Mouse (Mus musculus): ENCODE results near the gene Magea10. TPM values are rescaled to one million over a fixed set of nuclear protein-coding genes. Genes with fewer than 3 reads are reported as not detected.

The Magea10 gene
- not detected in 2 replicates for polyA plus RNA-seq (2015; fragmentation: Nextera tagmentation; extraction: Ambion mirVana)

GRCm38 (mm10) chrX:72386758-72387157 lies at the start of gene Magea10:
Magea10 (minus strand) TSS chrX:72386858.
- WGBS, result 90% methylated on average over 6 of the region's 6 CpGs
- no peak for ATAC-seq
- H3K4me3 ChIP-seq (replicated peaks; ENCODE audit: low read length), result no peak within 1 kb of the TSS
- H3K4me1 ChIP-seq (replicated peaks; ENCODE audit: control insufficient read depth, insufficient read depth, low read length), result no peaks in the 10 kb centered on the region
- H3K27me3 ChIP-seq (replicated peaks; ENCODE audit: control insufficient read depth, insufficient read depth, low read length), result no peaks in the 10 kb centered on the region
- H3K9me3 ChIP-seq (ENCODE audit: control insufficient read depth, low read length), result no peaks in the 10 kb centered on the region
- H3K9ac ChIP-seq (replicated peaks; ENCODE audit: low read depth, low read length), result no peak within 1 kb of the TSS
- H3K4me2 ChIP-seq (ENCODE audit: low read length), result no peak within 1 kb of the TSS
- H3K27ac ChIP-seq (ENCODE audit: low read length), result no peak within 1 kb of the TSS
- no peaks in the 10 kb centered on the region for H3K36me3 ChIP-seq (ENCODE audit: control insufficient read depth, insufficient read depth)

- H3K36me3 ChIP-seq (ENCODE audit: control insufficient read depth, insufficient read depth), result no peaks in the 10 kb centered on the region
- H3K4me3 ChIP-seq (replicated peaks; ENCODE audit: low read length), result no peak overlapping the region
- H3K4me1 ChIP-seq (replicated peaks; ENCODE audit: control insufficient read depth, insufficient read depth, low read length), result no peaks in the 10 kb centered on the region
- H3K4me2 ChIP-seq (ENCODE audit: low read length), result no peak overlapping the region
- ATAC-seq, result no peak
- H3K27me3 ChIP-seq (replicated peaks; ENCODE audit: control insufficient read depth, insufficient read depth, low read length), result no peaks in the 10 kb centered on the region
- H3K9me3 ChIP-seq (ENCODE audit: control insufficient read depth, low read length), result no peaks in the 10 kb centered on the region
- H3K9ac ChIP-seq (replicated peaks; ENCODE audit: low read depth, low read length), result no peak overlapping the region
- 60% methylated on average over 1 of the region's 1 CpGs for WGBS
- H3K27ac ChIP-seq (ENCODE audit: low read length), result no peak overlapping the region
Observed at GRCm38 (mm10) chrX:72381972-72382371, 4.7 kb downstream of the Magea10 start.

Other genes starting within 250 kb of the Magea10 start
- not detected in 2 replicates for gene Magea4, start 164.8 kb downstream of the Magea10 start, polyA plus RNA-seq (2015; fragmentation: Nextera tagmentation; extraction: Ambion mirVana)
- gene Gabre, start 112.1 kb downstream of the Magea10 start, polyA plus RNA-seq (2015; fragmentation: Nextera tagmentation; extraction: Ambion mirVana), result 0.32 and 0.62 TPM in 2 replicates